Mouse (Mus musculus): ENCODE data around the gene Parl.

Parl gene

GRCm38 (mm10) chr16:20301770-20302649 is at the start of gene Parl:
Gene Parl (minus strand): TSS chr16:20302387.
- peak; percentile 75 for DNase-seq

GRCm38 (mm10) chr16:20345464-20345863 is 43.3 kb upstream of the Parl start:
- DNase-seq: no peak

- no peak for DNase-seq
Observed at GRCm38 (mm10) chr16:20338616-20339015, 36.4 kb upstream of the Parl start.

- no peak for DNase-seq
Observed at GRCm38 (mm10) chr16:20334918-20335317, 32.7 kb upstream of the Parl start.

- DNase-seq: no peak
Observed at GRCm38 (mm10) chr16:20328306-20328705, 26.1 kb upstream of the Parl start.

- DNase-seq: no peak
Observed at GRCm38 (mm10) chr16:20325286-20325685, 23.1 kb upstream of the Parl start, which contains the start of gene Cyp2ab1. Gene Cyp2ab1 (minus strand): TSS chr16:20325404.

GRCm38 (mm10) chr16:20323907-20324306 is 21.7 kb upstream of the Parl start:
- no peak for DNase-seq

- DNase-seq: no peak
Observed at GRCm38 (mm10) chr16:20322274-20322673, 20.1 kb upstream of the Parl start.

GRCm38 (mm10) chr16:20316770-20317169 is 14.6 kb upstream of the Parl start:
- no peak for DNase-seq

GRCm38 (mm10) chr16:20315266-20315665 is 13.1 kb upstream of the Parl start:
- no peak for DNase-seq

- DNase-seq: no peak
Observed at GRCm38 (mm10) chr16:20312272-20312671, 10.1 kb upstream of the Parl start.

- DNase-seq: no peak
Observed at GRCm38 (mm10) chr16:20300076-20300475, 2.1 kb downstream of the Parl start.

GRCm38 (mm10) chr16:20280238-20280637 is 21.9 kb downstream of the Parl start:
- no peak for DNase-seq

- no peak for DNase-seq
Observed at GRCm38 (mm10) chr16:20279395-20279794, 22.8 kb downstream of the Parl start.

GRCm38 (mm10) chr16:20272994-20273393 is 29.2 kb downstream of the Parl start:
- no peak for DNase-seq

GRCm38 (mm10) chr16:20271339-20271738 is 30.8 kb downstream of the Parl start:
- no peak for DNase-seq

- DNase-seq: no peak
Observed at GRCm38 (mm10) chr16:20265089-20265488, 37.1 kb downstream of the Parl start.

GRCm38 (mm10) chr16:20257926-20258325 is 44.3 kb downstream of the Parl start:
- DNase-seq: no peak

- DNase-seq: no peak
Observed at GRCm38 (mm10) chr16:20248442-20249174, 53.6 kb downstream of the Parl start.

- DNase-seq: no peak
Observed at GRCm38 (mm10) chr16:20247103-20247502, 55.1 kb downstream of the Parl start.

- peak; percentile 78 for DNase-seq
Observed at GRCm38 (mm10) chr16:20240468-20241414, 61.4 kb downstream of the Parl start, which contains the start of gene Map6d1. Gene Map6d1 (minus strand): TSS chr16:20241358.

- DNase-seq: peak; percentile 31
Observed at GRCm38 (mm10) chr16:20238646-20239045, 63.5 kb downstream of the Parl start.

GRCm38 (mm10) chr16:20237426-20237825 is 64.8 kb downstream of the Parl start:
- DNase-seq: peak; percentile 67
